Mouse (Mus musculus): ENCODE data around the gene Lpcat3. TPM values are rescaled to one million over a fixed set of nuclear protein-coding genes. Genes with fewer than 3 reads are reported as not detected.
A peak's percentile ranks its signal among the peaks of the same experiment; 100 is the strongest.

Lpcat3 gene
- total RNA-seq, 2 experiments from 2014 or later = 14.8 to 18.0 TPM

DNA sequence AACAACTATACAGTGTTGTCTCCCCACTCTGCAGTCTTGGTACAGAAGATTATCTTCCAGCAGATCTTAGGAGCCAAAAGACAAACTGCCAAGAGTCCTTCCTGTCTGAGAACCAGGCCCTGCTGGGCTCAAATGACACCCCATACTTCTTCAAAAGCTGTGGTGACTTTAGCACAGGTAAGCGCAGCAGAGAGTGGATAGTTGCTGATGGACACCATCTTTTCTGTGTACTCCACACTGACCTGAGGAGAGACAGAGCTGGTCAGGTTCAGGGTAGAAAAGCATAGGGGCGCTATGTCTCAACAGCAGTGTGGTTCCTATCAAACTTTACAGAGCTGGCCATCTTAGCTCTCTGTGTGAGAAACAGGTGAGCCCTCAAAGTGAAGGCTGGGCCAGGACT, 41.6 kb downstream of the Lpcat3 start:
- no peak for DNase-seq

DNA sequence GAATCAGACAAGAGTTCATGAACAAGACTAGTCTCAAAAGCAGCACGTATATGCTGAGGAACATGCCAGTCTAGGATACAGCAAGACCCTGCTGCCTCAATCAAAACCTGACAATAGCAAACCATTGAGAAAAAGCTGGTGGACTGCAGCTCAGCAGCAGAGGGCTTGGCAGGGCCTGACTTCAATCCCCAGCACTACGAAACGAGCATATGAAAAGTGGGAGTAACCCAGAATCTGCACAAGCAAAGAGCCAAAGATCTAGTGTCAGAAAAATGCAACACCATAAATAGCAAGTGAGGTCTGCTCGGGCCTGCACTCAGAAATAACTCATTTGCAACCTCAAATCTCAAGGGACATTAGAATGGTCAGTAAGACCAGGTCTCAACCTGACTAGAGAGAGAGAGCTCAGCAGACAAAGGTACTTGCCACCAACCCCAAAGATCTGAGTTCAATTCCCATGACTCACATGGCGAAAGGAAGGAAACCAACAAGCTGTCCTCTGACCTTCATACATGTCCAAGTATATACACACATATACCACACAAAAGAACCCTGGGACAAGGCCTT, 43.3 kb downstream of the Lpcat3 start:
- DNase-seq = no peak

DNA sequence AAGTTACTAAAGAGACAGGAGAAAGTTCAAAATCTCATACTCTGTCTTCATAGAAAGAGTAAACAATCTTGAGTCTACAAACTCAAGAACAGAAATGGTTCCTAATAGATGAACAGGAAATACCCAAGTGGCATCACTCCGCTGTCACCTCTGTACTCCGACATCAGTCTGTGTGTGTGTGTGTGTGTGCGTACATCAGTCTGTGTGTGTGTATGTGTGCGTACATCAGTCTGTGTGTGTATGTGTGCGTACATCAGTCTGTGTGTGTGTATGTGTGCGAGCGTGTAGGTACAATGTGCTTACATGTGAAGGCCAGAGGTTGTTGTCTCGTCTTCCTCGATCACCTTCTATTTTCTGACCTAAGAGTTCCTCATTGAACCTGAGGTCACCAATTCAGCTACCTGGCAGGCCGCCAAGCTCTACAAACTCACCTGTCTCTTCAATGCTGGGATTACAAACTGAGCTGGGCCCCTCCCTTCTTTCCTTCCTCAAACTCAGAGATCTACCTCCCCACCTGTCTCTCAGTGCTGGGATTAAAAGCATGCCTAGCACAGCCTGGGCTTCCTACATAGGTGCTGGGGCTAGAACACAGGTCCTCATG, 45.6 kb downstream of the Lpcat3 start:
- no peak for DNase-seq

DNA sequence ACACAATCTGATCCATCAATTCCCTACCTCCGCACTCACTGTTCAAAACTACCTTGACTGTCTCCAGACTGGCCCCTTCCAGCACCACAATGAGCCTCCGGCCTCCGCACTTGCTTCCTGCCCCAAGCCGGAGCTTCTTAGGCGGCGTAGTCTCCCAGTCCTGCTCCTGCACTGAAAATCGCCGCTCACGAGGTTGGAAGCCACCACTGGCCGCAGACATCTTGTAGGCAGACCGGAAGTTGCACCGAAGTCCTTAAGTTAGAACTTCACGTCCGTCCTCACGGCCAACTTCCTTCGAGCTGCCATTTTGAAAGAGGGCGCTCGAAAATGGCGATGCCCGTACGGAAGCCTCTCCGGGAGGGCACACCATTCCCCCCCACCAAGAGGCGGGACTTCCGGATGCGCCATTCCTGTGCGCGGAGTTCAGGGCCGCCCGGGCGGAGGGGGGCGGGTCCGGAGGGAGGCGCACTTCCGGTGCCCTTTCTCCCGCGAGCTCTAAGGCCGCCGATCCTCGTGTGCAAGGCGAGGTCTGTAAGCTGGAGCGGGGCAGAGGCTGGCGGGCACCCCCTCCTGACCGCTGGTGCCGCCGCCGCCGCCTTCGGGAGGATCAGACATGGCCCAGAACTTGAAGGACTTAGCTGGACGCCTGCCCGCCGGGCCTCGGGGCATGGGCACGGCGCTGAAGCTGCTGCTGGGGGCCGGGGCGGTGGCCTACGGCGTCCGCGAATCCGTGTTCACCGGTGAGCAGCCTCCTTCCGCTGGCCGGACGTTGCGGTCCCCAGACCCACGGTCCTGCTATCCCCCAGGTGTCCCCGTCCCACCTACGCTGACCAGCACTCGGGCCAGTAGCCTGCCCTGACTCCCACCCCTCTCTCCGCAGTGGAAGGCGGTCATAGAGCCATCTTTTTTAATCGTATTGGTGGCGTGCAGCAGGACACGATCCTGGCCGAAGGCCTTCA, 49.3 kb downstream of the Lpcat3 start, which contains the start of the genes Emg1 and Phb2:
Gene Emg1, minus strand, starts transcription at position 355 of the 959 bp plus-strand sequence.
Gene Phb2, plus strand, starts transcription at position 513 of the 959 bp plus-strand sequence.
- peak; percentile 98 for DNase-seq

DNA sequence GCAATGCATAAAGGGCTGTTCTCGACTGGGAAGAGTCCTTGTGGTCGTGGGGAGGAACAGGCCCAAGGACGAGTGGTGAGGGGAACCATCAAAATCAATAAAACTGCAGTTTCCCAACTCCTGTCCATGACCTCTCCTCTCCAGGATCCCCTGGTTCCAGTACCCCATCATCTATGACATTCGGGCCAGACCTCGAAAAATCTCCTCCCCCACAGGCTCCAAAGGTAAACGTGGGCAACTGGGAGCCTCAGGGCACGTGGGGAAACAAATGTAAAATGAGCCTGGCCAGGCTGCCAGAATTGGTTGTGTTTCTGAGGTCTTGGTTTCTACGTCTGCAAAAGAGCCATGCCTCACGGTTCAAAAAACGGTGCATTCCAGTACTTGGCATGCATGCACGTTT, 50.1 kb downstream of the Lpcat3 start:
- no peak for DNase-seq

DNA sequence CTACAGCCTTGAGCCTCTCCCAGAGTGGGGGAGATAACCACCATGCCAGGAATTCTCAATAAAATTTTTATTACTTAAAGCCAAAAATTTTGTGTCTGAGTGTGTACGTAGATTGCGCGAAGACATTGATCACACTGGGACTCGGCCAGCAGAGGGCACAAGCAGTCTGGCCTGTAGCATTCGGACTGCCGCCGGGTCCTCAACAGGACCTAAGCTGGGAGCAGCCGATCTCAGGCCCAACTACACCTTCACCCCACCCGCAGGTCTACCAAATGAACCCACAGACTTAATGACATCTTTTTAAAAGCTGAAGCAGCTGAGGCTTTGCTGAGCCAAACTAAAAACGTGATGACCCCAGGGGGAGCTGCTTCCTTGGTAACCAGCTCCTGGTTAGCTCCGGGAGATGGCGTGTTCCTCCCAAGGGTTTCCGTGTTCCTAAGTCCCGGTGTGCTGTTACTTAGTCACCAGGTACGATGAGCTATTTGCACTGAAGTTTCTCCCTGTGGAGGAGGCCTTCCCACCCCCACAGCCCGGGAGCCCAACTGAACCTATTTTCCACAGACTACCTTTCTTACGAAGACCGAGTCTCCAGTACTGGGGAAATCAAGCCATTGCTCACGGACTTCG, 54.1 kb downstream of the Lpcat3 start:
- no peak for DNase-seq

DNA sequence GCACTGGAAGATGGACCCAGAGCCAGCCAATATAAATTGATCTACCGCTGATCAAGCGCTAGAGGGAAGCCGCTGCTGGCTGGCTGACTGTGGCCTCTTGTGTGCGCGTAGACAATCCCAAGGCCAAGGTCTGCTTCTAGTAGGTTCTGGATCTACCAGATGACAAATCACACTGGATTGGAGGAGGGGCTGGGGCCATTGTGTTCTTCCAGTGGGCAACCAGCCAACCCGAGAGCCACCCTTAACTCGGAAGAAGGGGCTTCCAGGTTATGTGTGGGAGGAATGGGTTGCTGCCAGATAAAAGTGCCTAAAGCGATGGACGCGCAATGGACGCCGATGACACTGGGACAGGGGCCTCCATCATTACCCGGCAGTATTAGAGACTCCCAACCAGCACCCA, 55.1 kb downstream of the Lpcat3 start:
- no peak for DNase-seq

DNA sequence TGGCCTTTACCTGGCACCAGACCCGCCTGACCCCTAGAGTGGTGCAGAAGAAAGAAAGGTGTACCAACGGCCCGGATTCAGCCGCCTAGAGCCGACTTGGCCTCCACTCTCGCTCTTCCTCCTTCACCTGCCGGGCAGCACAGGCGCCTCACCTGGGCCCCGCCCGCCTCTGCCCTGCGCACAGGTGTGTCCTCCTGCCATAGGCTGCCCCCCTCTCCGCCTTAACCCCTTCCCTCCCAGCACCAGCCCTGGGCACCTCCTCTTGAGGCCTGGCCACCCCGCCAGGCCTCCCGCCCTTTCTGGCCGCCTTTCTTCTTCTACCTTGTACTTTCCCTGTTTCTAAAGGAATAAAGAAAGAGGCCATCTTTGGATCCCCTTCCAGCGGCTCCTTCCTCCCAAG, 55.9 kb downstream of the Lpcat3 start:
- DNase-seq = no peak

DNA sequence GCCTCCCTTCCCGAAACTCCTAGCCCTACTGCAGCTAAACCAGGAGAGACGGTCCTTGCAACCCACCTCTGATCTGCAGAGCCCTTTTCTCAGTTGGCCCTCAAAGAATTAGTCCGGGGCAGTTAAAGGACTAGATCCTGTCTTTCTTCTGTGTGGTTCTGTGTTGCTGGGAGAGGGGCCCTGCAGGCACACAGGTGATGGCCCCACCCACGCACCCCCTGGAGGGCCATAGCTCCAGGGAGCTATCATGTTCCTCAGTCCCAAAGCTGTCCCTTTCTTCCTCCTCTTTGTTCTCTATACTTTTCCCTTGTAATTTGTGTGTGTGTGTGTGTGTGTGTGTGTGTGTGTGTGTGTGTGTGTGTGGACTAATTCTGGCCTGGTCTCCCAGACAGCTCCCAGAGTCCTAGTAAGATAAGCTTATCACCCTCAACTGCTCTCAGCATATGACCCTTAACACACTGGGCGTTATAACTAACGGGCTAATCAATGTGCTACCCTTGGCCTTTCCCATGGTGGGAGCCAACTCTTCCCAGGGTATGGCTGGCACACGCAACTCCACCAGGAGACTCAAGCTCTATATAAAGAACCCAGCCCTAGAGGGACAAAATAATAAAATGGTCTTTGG, 56.6 kb downstream of the Lpcat3 start:
- no peak for DNase-seq

DNA sequence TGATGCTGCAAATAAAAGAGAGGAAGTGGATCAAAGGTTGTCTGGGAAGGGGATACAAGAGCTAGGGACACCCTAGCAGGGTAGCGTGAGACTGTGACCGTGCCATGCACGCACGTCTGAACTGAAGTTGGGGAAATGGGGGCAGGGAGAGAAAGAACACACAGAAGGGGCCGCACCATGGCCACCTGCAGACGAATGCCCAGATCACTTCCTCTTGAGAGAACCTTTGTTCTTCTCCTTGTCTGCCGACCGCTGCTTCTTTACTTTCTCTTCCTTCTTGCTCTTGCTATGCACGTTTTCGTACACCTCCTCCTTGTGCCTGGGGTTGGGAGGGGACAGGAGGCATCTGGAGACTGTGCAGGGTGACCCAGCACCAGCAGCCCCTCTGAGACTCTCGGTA, 58.1 kb downstream of the Lpcat3 start:
- DNase-seq = no peak

DNA sequence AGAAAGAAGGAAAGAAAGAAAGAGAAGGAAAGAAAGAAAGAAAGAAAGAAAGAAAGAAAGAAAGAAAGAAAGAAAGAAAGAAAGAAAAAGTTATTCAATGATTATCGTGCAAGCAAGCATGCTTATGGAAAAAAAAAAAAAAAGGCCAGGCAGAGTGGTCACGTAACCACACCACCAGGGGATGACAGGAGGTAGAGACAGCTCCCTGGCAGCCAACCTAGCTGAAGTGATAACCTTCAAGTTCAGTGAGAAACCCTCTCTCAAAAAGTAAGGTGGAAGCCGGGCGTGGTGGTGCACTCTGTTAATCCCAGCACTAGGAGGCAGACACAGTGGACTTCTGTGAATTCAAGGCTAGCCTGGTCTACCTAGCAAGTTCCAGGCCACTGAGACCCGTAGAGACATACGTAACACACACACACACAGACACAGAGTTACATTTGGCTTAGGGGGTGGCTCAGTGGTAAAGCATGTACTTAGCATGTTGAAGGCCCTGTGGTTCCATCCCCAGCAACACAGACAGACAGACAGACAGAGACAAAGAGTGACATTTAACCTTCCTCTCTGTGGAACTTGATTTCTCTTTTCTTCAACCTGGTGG, 60.1 kb downstream of the Lpcat3 start:
- no peak for DNase-seq

DNA sequence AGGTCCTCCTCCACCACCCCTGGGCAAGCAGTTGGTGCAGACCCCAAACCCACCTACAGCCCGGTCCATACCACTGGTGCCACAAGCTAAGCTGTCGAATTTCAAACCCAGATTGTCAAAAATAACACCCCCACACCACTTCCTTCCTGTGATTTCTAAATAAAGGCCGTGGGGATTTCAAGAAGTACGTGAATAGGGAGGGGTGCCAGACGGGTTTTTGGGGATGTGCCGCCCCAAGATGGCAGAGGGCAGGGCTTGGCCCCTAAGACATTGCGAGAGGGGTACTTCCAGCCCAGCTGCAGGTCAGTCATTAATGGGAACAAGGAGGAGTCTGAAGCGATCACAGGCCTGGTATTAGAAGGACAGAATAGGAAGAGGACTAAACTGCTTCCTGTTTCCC, 60.7 kb downstream of the Lpcat3 start:
- DNase-seq = no peak

DNA sequence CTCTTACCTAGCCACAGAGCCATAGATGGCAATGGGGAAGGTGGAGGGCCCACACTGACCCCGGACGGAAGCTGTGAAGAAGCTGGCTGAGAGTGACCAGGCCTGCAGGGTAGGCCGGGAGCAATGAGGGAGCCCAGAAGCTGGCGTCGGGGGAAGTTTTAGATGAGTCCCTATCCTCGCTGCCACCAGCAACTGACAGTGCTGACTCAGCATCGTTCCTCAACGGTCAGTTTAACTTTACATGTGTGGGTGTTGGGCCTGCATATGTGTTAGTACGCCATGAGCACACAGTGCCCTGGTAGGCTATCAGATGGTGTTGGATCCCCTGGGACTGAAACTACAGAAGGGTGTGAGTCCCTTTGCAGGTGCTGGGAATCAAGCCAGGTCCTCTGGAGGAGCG, 61.6 kb downstream of the Lpcat3 start:
- DNase-seq = no peak

DNA sequence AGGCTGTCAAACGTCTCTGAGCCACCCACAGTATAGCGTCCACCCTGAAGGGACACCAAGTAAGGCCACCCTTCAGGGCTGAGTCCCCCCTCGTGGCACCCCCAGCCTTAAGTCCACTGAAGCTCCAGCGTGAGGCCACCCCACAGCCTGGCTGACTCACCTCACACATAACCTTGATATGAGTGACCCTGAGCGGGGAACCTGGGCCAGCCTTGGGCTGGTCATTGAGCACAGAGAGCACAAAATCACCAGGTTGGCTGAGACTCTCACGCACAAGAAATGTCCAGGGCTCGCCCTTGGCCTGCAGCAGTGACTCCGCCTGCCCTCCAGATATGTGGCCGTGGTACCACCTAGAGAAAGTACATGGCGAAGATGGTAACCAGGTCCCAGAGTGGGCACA, 65.8 kb downstream of the Lpcat3 start:
- DNase-seq = no peak

DNA sequence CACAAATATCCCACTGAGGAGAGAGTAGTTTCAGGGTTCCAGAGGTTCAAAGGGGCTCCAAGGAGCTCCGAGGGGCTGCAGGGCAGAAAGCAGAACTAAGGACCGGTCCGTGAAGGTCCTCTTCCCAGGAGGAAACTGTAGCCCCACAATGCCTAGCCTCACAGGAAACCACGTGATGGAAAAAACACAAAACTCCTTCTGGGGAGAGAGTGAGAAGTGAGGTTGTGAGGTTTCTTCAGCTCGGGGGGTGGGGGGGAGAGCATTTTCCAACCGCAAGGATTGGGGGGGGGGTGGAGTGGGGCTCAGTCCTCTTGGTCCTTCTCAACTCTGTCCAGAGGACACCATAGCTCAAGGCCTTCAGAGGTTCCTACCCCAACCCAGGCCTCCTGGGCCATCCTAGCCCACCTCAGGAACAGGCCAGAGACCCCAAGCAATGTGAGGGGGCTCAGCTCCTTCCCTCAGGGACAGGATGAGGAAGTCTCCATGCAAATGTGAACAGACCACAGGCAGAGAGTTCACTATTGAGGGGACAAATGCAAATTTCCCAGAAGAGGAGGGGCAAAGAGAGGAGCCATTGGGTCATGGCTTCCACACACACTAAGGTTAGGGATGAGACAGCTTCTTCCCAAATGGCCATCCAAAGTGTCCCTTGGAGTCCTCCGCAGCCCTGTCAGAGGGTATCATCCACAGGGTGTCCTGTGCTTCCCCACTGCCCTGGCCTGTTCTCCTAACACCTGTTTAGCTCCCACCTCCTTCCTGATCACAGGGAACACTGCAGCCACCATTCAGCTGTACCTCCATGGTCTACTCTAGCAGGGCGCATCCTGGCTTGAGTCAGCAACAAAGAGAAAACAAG, 67.3 kb downstream of the Lpcat3 start:
- DNase-seq = no peak

DNA sequence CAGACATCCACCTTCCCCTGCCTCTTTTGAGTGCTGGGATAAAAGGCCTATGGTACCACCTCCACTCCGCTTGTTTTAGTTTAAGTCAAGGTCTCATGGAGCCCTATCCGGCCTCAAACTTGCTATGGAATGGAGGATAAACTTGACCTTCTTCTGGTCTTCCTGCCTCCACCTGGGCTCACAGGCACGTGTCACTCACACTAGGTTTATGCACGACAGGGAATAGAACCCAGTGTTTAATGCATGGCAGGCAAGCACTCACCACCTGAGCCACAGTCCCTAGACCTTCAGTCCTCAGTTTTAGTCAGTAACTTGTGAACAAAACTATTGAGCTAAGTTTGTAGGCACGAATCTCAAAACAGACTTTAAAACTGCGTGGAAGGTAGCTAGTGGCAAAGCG, 68.2 kb downstream of the Lpcat3 start:
- DNase-seq = no peak

DNA sequence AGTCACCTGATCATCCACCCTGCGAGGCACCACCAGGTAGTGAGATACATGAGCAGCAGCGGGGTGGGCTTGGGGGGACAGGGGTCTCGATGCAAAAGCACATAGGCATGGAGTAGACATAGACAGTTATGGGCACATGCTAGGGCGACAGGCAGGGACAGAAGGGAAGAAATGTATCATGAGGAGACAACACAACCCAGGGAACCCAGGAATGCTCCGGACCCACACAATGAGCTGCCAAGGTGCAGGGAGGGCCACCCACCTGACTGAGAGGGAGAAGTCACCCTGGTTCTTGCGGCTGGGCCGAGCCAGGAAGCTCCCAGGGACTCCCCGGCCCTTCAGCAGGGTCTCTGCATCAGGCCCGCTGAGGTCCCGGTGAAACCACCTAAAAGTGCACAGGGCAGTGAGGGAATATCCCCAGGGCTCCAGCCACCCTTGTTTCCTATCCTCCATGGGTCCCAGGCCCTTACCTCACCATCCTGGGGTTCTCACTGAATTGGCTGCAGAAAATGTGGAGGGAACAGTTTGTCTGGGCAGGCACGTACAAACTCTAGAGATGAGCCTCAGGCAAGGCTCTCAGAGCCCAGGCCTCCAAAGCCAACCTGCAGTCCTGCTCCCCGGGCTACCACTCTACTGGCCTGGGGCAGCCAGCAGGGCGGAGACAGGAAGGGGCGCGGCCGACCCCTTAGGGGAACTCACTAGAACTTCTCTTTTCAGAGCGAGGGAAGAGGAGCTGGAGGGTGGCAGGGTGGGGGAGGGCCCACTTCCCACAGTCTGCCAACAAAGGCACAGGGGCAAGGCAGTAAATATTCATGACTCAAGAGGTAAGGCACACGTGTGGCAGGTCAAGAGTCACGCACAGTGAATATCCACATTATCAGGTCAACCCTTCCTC, 69.9 kb downstream of the Lpcat3 start:
- DNase-seq = peak; percentile 57

DNA sequence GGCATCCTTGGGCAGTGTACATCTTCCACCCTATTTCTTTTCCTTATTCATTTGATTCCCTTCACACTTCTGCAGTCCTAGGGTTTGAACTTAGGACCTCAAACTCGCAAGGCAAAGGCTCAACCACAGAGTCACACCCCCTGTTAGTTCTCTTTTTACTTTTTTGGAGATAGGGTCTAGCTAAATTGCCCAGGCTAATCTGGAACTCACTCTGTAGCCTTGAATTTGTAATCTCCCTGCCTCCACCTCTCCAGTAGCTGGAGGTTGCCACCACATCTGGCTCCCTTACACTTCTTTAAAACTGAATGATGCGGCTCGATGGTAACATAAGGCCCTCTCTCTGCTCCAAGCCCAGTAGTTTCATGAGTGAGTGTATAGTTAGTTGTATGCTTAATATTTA, 71.6 kb downstream of the Lpcat3 start:
- no peak for DNase-seq

DNA sequence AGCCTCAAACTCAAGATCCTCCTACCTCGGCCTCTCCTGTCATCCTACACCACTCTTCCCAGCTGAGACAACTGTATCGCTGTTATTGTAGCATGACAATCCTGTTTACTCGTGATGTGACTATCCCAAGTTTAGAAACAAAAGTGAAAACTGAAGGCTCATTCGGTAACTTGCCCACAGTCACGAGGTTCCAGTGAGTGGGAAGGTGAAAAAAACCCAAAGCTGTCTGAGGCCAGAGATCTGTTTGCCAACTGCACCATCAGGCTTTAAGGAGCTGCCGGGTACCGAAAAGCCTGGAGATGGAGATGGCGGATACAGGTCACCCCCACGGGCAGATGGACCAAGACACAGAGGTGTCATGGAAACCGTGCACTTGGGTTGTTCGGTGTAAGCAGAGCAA, 74.2 kb downstream of the Lpcat3 start:
- DNase-seq = no peak

DNA sequence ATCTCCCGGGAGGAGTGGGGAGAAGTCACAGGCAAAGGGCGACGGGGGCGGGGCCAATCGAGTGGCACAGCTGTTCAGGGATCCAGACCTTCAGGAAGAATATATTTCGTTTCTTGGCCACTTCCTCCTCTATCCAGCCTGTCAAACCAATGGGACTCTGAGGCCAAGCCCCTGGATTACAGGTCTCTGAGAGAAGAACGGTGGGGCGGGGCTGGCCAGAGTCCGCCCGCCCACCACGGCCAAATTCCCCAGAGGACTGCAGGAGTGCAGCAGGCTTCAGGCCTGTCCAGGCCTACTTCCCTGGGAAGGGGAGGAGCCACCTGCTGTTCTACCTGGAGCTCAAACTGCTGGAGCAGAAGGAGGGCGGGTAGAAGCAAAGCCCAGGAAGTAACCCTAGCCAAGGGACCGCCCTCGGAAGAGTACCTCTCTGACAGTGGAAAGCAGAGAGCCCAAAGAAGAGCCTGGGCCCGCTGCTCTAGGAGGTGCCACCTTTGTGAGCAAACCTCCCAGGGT, 75.7 kb downstream of the Lpcat3 start, which contains the start of gene Ptpn6:
Gene Ptpn6, minus strand, starts transcription at position 204 of the 513 bp plus-strand sequence.
- DNase-seq = peak; percentile 31
